Mouse (Mus musculus) midbrain, embryonic 16.5 days (tissue): Measurements from ENCODE around the gene Thy1. TPM values are rescaled to one million over a fixed set of nuclear protein-coding genes. Genes with fewer than 3 reads are reported as not detected.

Experiments used
- polyA plus RNA-seq: library from polyadenylated mRNA; unstranded; fragments of >200 nt; fragmentation: Nextera tagmentation; extraction: Ambion mirVana; gene quantifications from 2 replicates; pipeline ENCODE4 v1.2.1, GENCODE M21; 2015

Gene Thy1
- polyA plus RNA-seq, 1 experiment from 2014 or later: 6.4 TPM

Other genes with a start within 250 kb of the Thy1 start
- 6.7 and 9.7 TPM in 2 replicates for gene Usp2, start 23.6 kb downstream of the Thy1 start, polyA plus RNA-seq
- gene Mfrp, start 58.3 kb downstream of the Thy1 start, polyA plus RNA-seq: 0.15 and 0.16 TPM in 2 replicates
- 4.6 and 5.5 TPM in 2 replicates for gene C1qtnf5, start 63.9 kb downstream of the Thy1 start, polyA plus RNA-seq
- 0.10 and 0.15 TPM in 2 replicates for gene Gm49380, start 70.1 kb downstream of the Thy1 start, polyA plus RNA-seq
- 25.6 and 26.0 TPM in 2 replicates for gene Rnf26, start 70.1 kb downstream of the Thy1 start, polyA plus RNA-seq
- gene Mcam, start 91.1 kb downstream of the Thy1 start, polyA plus RNA-seq: 9.6 and 10.5 TPM in 2 replicates
- 21.7 and 26.5 TPM in 2 replicates for gene Cbl, start 190.7 kb downstream of the Thy1 start, polyA plus RNA-seq
- gene Ccdc153, start 197.3 kb downstream of the Thy1 start, polyA plus RNA-seq: 1.5 TPM in 1 of 2 replicates, not detected in the other
- gene Pdzd3, start 208.1 kb downstream of the Thy1 start, polyA plus RNA-seq: 0.72 and 0.82 TPM in 2 replicates
- 5.1 and 6.1 TPM in 2 replicates for gene Nlrx1, start 225.2 kb downstream of the Thy1 start, polyA plus RNA-seq
- gene Abcg4, start 245.2 kb downstream of the Thy1 start, polyA plus RNA-seq: 29.7 and 33.9 TPM in 2 replicates